Mouse (Mus musculus): ENCODE results near the gene Plpp6. TPM values are rescaled to one million over a fixed set of nuclear protein-coding genes. Genes with fewer than 3 reads are reported as not detected.

The Plpp6 gene
- total RNA-seq (2021): 10 to 100 TPM; 51.2 to 53.9 TPM

GRCm38 (mm10) chr19:28963842-28964551 lies at the start of gene Plpp6:
Gene Plpp6 (plus strand): TSS chr19:28963953.
- peak; percentile 84 to 87 for DNase-seq (ENCODE audit: low spot score in 2 of 2)
- intact Hi-C loops (cut with DNase I): loop anchor here (5.0 kb wide), 2 partner anchors 62 to 187 kb away; no protein-coding TSS in a partner anchor

- intact Hi-C loops (cut with DNase I): no loop called here
These were observed 49.2 kb upstream of the Plpp6 start for GRCm38 (mm10) chr19:28914598-28914997.

GRCm38 (mm10) chr19:28915602-28916250 lies 48.0 kb upstream of the Plpp6 start:
- no peak for DNase-seq (ENCODE audit: low spot score in 2 of 2)
- intact Hi-C loops (cut with DNase I): no loop called here

More at GRCm38 (mm10) chr19:28914598-28914997, 49.2 kb upstream of the Plpp6 start:
- DNase-seq (ENCODE audit: low spot score in 2 of 2): no peak

- DNase-seq (ENCODE audit: low spot score in 2 of 2): no peak
- intact Hi-C loops (cut with DNase I): no loop called here
These were observed 47.3 kb upstream of the Plpp6 start for GRCm38 (mm10) chr19:28916492-28916891.

GRCm38 (mm10) chr19:28917839-28918238 lies 45.9 kb upstream of the Plpp6 start:
- DNase-seq (ENCODE audit: low spot score in 2 of 2): no peak
- intact Hi-C loops (cut with DNase I): loop anchor here (1.0 kb wide), 1 partner anchor 30 kb away; no protein-coding TSS in a partner anchor

- intact Hi-C loops (cut with DNase I): no loop called here
- no peak for DNase-seq (ENCODE audit: low spot score in 2 of 2)
These were observed 37.4 kb upstream of the Plpp6 start for GRCm38 (mm10) chr19:28926366-28926765.

- DNase-seq (ENCODE audit: low spot score in 2 of 2): no peak
- intact Hi-C loops (cut with DNase I): no loop called here
These were observed 36.4 kb upstream of the Plpp6 start for GRCm38 (mm10) chr19:28927396-28927795.

GRCm38 (mm10) chr19:28929034-28929433 lies 34.7 kb upstream of the Plpp6 start:
- intact Hi-C loops (cut with DNase I): no loop called here
- no peak for DNase-seq (ENCODE audit: low spot score in 2 of 2)

GRCm38 (mm10) chr19:28934897-28935296 lies 28.9 kb upstream of the Plpp6 start:
- intact Hi-C loops (cut with DNase I): no loop called here
- DNase-seq (ENCODE audit: low spot score in 2 of 2): no peak

- intact Hi-C loops (cut with DNase I): no loop called here
- no peak for DNase-seq (ENCODE audit: low spot score in 2 of 2)
These were observed 23.4 kb upstream of the Plpp6 start for GRCm38 (mm10) chr19:28940135-28940874.

- no peak for DNase-seq (ENCODE audit: low spot score in 2 of 2)
These were observed 22.5 kb upstream of the Plpp6 start for GRCm38 (mm10) chr19:28941271-28941670.

GRCm38 (mm10) chr19:28946782-28947181 lies 17.0 kb upstream of the Plpp6 start:
- intact Hi-C loops (cut with DNase I): no loop called here
- peak in 1 of 2 experiments; percentile 31 for DNase-seq (ENCODE audit: low spot score in 2 of 2)

More at GRCm38 (mm10) chr19:28941271-28941670, 22.5 kb upstream of the Plpp6 start:
- intact Hi-C loops (cut with DNase I): no loop called here

GRCm38 (mm10) chr19:28947311-28947710 lies 16.4 kb upstream of the Plpp6 start:
- intact Hi-C loops (cut with DNase I): no loop called here
- no peak for DNase-seq (ENCODE audit: low spot score in 2 of 2)

GRCm38 (mm10) chr19:28951251-28951650 lies 12.5 kb upstream of the Plpp6 start:
- no peak for DNase-seq (ENCODE audit: low spot score in 2 of 2)
- intact Hi-C loops (cut with DNase I): no loop called here

- DNase-seq (ENCODE audit: low spot score in 2 of 2): no peak
- intact Hi-C loops (cut with DNase I): loop anchor here (5.0 kb wide), 2 partner anchors 61 to 186 kb away; no protein-coding TSS in a partner anchor
These were observed 640 bp upstream of the Plpp6 start for GRCm38 (mm10) chr19:28963113-28963512.

- intact Hi-C loops (cut with DNase I): loop anchor here (5.0 kb wide), 2 partner anchors 61 to 186 kb away; no protein-coding TSS in a partner anchor
- DNase-seq (ENCODE audit: low spot score in 2 of 2): no peak
These were observed 276 bp upstream of the Plpp6 start for GRCm38 (mm10) chr19:28963513-28963841.

- DNase-seq (ENCODE audit: low spot score in 2 of 2): no peak
- intact Hi-C loops (cut with DNase I): loop anchor here (5.0 kb wide), 2 partner anchors 62 to 187 kb away; no protein-coding TSS in a partner anchor
These were observed 775 bp downstream of the Plpp6 start for GRCm38 (mm10) chr19:28964552-28964903.

- peak; percentile 41 to 50 for DNase-seq (ENCODE audit: low spot score in 2 of 2)
- intact Hi-C loops (cut with DNase I): loop anchor here (5.0 kb wide), 1 partner anchor 130 kb away; the partner anchor contains the start of gene Slc1a1
These were observed 3.9 kb downstream of the Plpp6 start, which contains the start of gene 4430402I18Rik for GRCm38 (mm10) chr19:28967652-28968051. Gene 4430402I18Rik (minus strand): TSS chr19:28967800.

- intact Hi-C loops (cut with DNase I): loop anchor here (5.0 kb wide), 1 partner anchor 131 kb away; the partner anchor contains the start of gene Slc1a1
- no peak for DNase-seq (ENCODE audit: low spot score in 2 of 2)
These were observed 4.4 kb downstream of the Plpp6 start for GRCm38 (mm10) chr19:28968178-28968577.

- intact Hi-C loops (cut with DNase I): loop anchor here (5.0 kb wide), 1 partner anchor 132 kb away; the partner anchor contains the start of gene Slc1a1
- no peak for DNase-seq (ENCODE audit: low spot score in 2 of 2)
These were observed 5.5 kb downstream of the Plpp6 start for GRCm38 (mm10) chr19:28969231-28969630.
